Mouse (Mus musculus) limb, embryonic 11.5 days (tissue): ENCODE data around the gene Psmd12. TPM values are rescaled to one million over a fixed set of nuclear protein-coding genes. Genes with fewer than 3 reads are reported as not detected.

Experiments
- ATAC-seq: fragments of 200-750 bp; cut with Nextera tagmentation; 2 replicates; pipeline ENCODE4 v1.8.0; 2017; ENCODE audit warnings: low read depth; ENCODE audit not compliant: insufficient number of reproducible peaks, low FRiP score, low TSS enrichment
- DNase-seq: peaks from one replicate; pipeline ENCODE4 v3.0.0-alpha.2; 2015; ENCODE audit warnings: low spot score
- H3K27ac ChIP-seq: fragments of 300-500 bp; sonication (generic); replicated peaks from 2 replicates; pipeline ENCODE4 v1.5.1; 2014; ENCODE audit warnings: low read depth, mild to moderate bottlenecking, low read length
- H3K27me3 ChIP-seq: fragments of 300-500 bp; sonication (generic); 2 replicates; pipeline ENCODE4 v1.6.1; 2014; ENCODE audit warnings: mild to moderate bottlenecking, low read length, mixed read lengths; ENCODE audit not compliant: control insufficient read depth, insufficient read depth
- H3K36me3 ChIP-seq: fragments of 300-500 bp; sonication (generic); 2 replicates; pipeline ENCODE4 v1.6.1; 2014; ENCODE audit warnings: mild to moderate bottlenecking, low read length, moderate library complexity, mixed read lengths; ENCODE audit not compliant: control insufficient read depth, insufficient read depth
- H3K4me1 ChIP-seq: fragments of 300-500 bp; sonication (generic); 2 replicates; pipeline ENCODE4 v1.6.1; 2014; ENCODE audit warnings: low read length, mixed read lengths; ENCODE audit not compliant: control insufficient read depth, insufficient read depth
- H3K4me2 ChIP-seq: fragments of 300-500 bp; sonication (generic); 2 replicates; pipeline ENCODE4 v1.6.1; 2014; ENCODE audit warnings: low read depth, mild to moderate bottlenecking, moderate library complexity; ENCODE audit not compliant: severe bottlenecking
- H3K4me3 ChIP-seq: fragments of 300-500 bp; sonication (generic); 2 replicates; pipeline ENCODE4 v1.5.1; 2014; ENCODE audit warnings: low read depth, low read length
- H3K9ac ChIP-seq: fragments of 300-500 bp; sonication (generic); 2 replicates; pipeline ENCODE4 v1.6.1; 2014; ENCODE audit warnings: mild to moderate bottlenecking, low read length
- H3K9me3 ChIP-seq: fragments of 300-500 bp; sonication (generic); 2 replicates; pipeline ENCODE4 v1.6.1; 2016; ENCODE audit warnings: low read length; ENCODE audit not compliant: control insufficient read depth
- WGBS: fragments of 180-500 bp; shearing (Covaris S2); extraction: QIAGEN DNeasy Blood & Tissue Kit; methylation state at CpG from one replicate; pipeline ENCODE4 v1.1.7; 2014; 5-methylcytosine and 5-hydroxymethylcytosine counted together
- polyA plus RNA-seq: library from polyadenylated mRNA; unstranded; fragments of >200 nt; fragmentation: Nextera tagmentation; extraction: Ambion mirVana; gene quantifications from 2 replicates; pipeline ENCODE4 v1.2.1, GENCODE M21; 2014

Psmd12 gene
- polyA plus RNA-seq: 234 and 244 TPM in 2 replicates

DNA sequence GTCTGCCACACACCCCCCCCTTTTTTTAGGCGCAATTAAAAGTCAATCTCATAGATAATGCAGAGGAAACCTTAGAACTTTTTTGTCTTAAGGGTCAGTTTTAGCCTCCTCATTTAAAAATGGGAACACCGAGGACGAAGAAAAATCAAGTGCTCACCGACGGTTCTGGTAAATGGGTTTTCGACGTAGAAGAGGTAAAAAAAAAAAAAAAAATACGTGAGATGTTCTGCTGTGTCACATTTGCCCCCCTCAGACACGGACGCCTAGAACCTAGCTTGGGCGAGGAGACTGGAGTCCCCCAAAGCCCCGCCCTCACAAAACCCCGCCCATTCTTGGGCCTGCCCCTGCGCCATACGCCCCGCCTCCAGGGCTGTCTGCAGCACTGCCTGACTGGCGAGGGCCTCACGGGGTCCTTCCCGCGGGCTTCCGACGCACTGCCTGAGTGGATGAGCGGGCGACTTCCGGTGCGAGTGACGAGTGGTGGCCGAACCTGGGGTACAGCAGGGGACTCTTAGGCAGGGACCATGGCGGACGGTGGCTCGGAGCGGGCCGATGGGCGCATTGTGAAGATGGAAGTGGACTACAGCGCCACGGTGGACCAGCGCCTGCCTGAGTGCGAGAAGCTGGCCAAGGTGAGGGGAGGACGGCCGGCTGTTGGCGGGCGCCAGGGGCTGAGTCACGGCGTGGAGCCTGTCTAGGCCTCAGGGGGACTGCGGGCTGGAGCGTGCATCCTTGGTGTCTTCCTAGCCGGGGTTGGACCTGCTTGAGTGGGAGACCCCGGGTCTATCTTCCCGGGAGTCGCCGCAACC, at the start of gene Psmd12:
Gene Psmd12, plus strand, starts transcription at position 432 of the 809 bp plus-strand sequence.
- H3K36me3 ChIP-seq: no peaks in the 10 kb centered on the region
- peak; percentile 99 for DNase-seq
- H3K9ac ChIP-seq: peak within 1 kb of the TSS; percentile 83
- H3K27me3 ChIP-seq: no peaks in the 10 kb centered on the region
- peak within 1 kb of the TSS; percentile 44 for H3K27ac ChIP-seq
- H3K4me1 ChIP-seq: peaks cover 8% of the 10 kb centered on the region
- peak; percentile 93 for ATAC-seq
- H3K4me3 ChIP-seq: peak within 1 kb of the TSS; percentile 73
- no peaks in the 10 kb centered on the region for H3K9me3 ChIP-seq
- under 1% methylated on average over 51 of the region's 51 CpGs for WGBS
- H3K4me2 ChIP-seq: peak within 1 kb of the TSS; percentile 79

GRCm38 (mm10) chr11:107431197-107431965, 47.9 kb upstream of the Psmd12 start:
- ATAC-seq: no peak
- H3K9ac ChIP-seq: no peak overlapping the region
- WGBS: 91% methylated on average over 7 of the region's 7 CpGs
- H3K27ac ChIP-seq: no peak overlapping the region
- no peaks in the 10 kb centered on the region for H3K36me3 ChIP-seq
- no peak overlapping the region for H3K4me3 ChIP-seq
- no peaks in the 10 kb centered on the region for H3K4me1 ChIP-seq
- no peak overlapping the region for H3K4me2 ChIP-seq
- no peak for DNase-seq
- H3K27me3 ChIP-seq: no peaks in the 10 kb centered on the region
- no peaks in the 10 kb centered on the region for H3K9me3 ChIP-seq

DNA sequence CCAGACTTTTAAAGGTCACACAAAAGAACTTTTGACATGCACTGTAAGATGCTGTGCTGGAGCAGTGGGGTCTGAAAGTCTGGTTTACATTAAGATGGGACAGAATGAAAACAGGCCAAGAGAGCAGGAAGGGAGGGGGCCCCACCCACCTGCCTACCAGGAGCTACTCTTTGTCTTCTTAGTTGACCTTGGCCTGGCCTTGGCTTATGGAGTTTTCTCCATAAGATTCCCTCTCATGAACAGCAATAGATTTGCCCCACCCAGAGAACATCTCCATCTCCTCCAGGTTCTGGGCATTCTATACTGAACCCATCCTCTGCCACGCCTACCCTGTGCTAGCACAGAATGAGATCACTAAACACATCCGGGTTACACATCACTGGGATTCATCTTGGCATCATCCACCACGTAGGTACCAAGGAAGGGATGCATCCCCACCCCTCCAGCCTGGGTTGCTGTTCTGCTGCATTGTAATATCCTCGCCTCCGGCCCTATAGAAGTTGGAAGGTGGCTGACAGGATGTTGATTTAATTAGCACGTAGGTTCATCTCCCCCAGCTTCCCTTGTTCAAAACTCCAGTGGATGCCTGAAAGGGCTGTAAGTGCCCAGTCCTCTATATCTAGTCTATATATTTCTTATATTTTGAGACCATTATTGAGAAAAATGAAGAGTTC, 43.4 kb upstream of the Psmd12 start:
- Histone ChIP-seq H3K9ac (no peak overlapping the region), H3K4me2 (no peak overlapping the region), H3K4me3 (no peak overlapping the region), H3K36me3 (no peaks in the 10 kb centered on the region; the same call in 1 of the 2 replicates), H3K9me3 (no peaks in the 10 kb centered on the region), H3K4me1 (no peaks in the 10 kb centered on the region), H3K27me3 (no peaks in the 10 kb centered on the region), H3K27ac (no peak overlapping the region)
- WGBS: 87% methylated on average over 6 of the region's 6 CpGs
- DNase-seq (no peak), ATAC-seq (no peak)

- H3K27me3 ChIP-seq: no peaks in the 10 kb centered on the region
- H3K9me3 ChIP-seq: no peaks in the 10 kb centered on the region
- no peaks in the 10 kb centered on the region for H3K4me1 ChIP-seq
- H3K4me3 ChIP-seq: no peak overlapping the region
- 58% methylated on average over 4 of the region's 4 CpGs for WGBS
- H3K36me3 ChIP-seq: no peaks in the 10 kb centered on the region; the same call in 1 of the 2 replicates
- DNase-seq (no peak), ATAC-seq (no peak)
- H3K4me2 ChIP-seq: no peak overlapping the region
- H3K27ac ChIP-seq: no peak overlapping the region
- H3K9ac ChIP-seq: no peak overlapping the region
Observed at GRCm38 (mm10) chr11:107437723-107438122, 41.6 kb upstream of the Psmd12 start.

GRCm38 (mm10) chr11:107438140-107438539, 41.1 kb upstream of the Psmd12 start:
- DNase-seq (no peak), ATAC-seq (no peak)
- WGBS: 46% methylated on average over 3 of the region's 3 CpGs
- H3K27ac ChIP-seq: no peak overlapping the region
- no peak overlapping the region for H3K4me3 ChIP-seq
- H3K27me3 ChIP-seq: no peaks in the 10 kb centered on the region
- H3K4me1 ChIP-seq: no peaks in the 10 kb centered on the region
- no peak overlapping the region for H3K4me2 ChIP-seq
- H3K36me3 ChIP-seq: no peaks in the 10 kb centered on the region; the same call in 1 of the 2 replicates
- no peak overlapping the region for H3K9ac ChIP-seq
- H3K9me3 ChIP-seq: no peaks in the 10 kb centered on the region

- Histone ChIP-seq H3K4me1 (no peaks in the 10 kb centered on the region), H3K27me3 (no peaks in the 10 kb centered on the region), H3K9ac (no peak overlapping the region), H3K36me3 (no peaks in the 10 kb centered on the region; the same call in 1 of the 2 replicates), H3K4me3 (no peak overlapping the region), H3K27ac (no peak overlapping the region), H3K4me2 (no peak overlapping the region), H3K9me3 (no peaks in the 10 kb centered on the region)
- no peak for ATAC-seq
- no peak for DNase-seq
- WGBS: 50% methylated on average over 3 of the region's 3 CpGs
Observed at GRCm38 (mm10) chr11:107441050-107441449, 38.2 kb upstream of the Psmd12 start.

DNA sequence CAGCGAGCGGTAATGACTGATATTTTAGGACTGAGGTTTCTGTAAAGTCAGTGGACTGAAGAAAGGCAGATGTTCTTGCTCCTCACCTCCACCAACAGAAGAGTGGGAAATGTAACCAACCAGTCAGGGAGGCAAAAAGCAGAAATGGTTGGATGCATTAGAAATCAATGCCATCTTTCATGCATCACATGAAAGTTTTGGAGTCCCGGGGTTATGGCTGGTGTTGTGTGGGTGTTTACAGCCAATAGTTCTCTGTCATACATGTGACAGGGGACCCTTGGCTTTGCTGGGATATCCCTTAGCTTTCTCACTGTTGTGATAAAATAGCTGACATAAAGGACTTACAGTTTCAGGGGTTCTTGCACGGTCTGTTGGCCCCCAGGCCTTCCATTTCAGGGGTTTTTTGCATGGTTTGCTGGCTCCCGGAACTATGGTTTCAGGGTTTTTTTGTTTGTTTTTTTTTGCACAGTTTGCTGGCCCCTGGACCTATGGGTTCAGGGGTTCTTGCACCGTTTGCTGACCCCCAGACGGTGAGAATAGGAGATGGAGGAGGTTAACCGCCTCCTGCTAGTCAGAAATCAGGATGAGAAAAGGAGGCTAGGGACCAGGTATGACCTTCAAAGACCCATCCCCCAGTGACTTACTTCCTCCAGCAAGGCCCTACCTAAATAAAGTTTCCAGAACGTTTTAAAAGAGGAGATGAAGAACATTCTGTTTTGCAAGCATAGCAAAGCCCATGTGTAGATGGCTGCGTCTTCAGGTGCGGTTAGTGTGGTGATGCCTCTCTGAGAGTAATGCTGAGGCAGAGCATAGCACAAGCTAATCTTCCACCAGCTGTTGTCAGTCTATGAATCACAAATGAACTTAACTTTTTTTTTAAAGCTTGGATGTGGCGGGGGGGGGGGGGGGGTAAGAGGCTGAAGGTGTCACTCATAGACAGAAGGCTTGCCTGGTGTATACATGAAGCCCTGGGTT, 35.9 kb upstream of the Psmd12 start:
- no peaks in the 10 kb centered on the region for H3K9me3 ChIP-seq

More for the DNA sequence above, 35.9 kb upstream of the Psmd12 start:
- DNase-seq: no peak
- Histone ChIP-seq H3K4me1 (no peaks in the 10 kb centered on the region), H3K27me3 (no peaks in the 10 kb centered on the region), H3K36me3 (no peaks in the 10 kb centered on the region; the same call in 1 of the 2 replicates), H3K27ac (no peak overlapping the region), H3K9ac (no peak overlapping the region), H3K4me3 (no peak overlapping the region), H3K4me2 (no peak overlapping the region)
- WGBS: 84% methylated on average over 12 of the region's 12 CpGs
- ATAC-seq: no peak
